Mouse (Mus musculus): ENCODE data around the gene Casc1. TPM values are rescaled to one million over a fixed set of nuclear protein-coding genes. Genes with fewer than 3 reads are reported as not detected.

The Casc1 gene
- polyA plus RNA-seq, 1 experiment = 1.5 TPM

DNA sequence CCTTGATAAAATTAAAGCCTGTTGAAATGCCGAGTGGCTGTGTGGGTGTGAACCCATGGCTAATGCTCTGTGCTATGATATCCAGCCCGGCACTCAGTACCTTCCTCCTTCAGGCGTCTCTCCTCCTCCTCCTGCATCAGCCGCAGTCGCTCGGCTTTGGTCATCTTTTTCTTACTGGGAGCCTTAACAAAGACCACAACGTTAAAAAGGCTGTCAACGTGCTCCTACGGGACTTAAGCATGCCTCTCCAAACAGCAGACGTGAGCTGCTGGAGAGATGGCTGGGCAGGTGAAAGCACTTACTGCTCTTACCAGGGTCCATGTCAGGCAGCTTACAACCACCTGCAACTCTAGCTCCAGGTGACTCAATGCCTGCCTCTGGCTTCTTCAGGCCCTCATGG lies 5.7 kb downstream of the Casc1 start:
- no peak overlapping the region for H3K4me3 ChIP-seq (ENCODE audit: insufficient read depth, low read length)
- H3K4me1 ChIP-seq (ENCODE audit: control insufficient read depth, insufficient read depth, low read length) = no peaks in the 10 kb centered on the region
- no peak overlapping the region for H3K27ac ChIP-seq (ENCODE audit: insufficient read depth, low read length)
- TF ChIP-seq POLR2A (IDR thresholded peaks at IDR 0.05; ENCODE audit: extremely low read depth, insufficient read depth, low read length) = no peak
- no peak for TF ChIP-seq CTCF (IDR thresholded peaks at IDR 0.05; ENCODE audit: extremely low read depth, insufficient read depth, low read length)

DNA sequence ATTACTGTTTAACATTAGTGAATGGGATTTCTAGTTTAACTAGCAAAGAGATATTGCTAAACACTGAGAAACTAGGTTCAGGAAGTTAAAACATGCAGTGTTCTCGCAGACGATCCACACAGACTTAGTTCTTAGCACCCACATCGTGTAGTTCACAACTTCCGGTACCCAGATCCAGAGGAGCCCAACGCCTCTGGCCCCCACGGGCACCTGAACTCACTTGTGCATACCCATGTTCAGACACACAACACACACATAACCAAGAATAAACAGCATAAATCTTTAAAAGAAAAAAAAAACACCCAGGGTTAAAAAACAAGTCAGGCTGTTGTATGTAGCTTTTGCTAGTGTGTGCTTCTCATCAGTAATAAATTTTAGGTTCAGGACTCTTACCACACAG lies 6.4 kb downstream of the Casc1 start:
- TF ChIP-seq CTCF (IDR thresholded peaks at IDR 0.05; ENCODE audit: extremely low read depth, insufficient read depth, low read length) = no peak
- no peak for TF ChIP-seq POLR2A (IDR thresholded peaks at IDR 0.05; ENCODE audit: extremely low read depth, insufficient read depth, low read length)
- Histone ChIP-seq H3K27ac (ENCODE audit: insufficient read depth, low read length) (no peak overlapping the region), H3K4me1 (ENCODE audit: control insufficient read depth, insufficient read depth, low read length) (no peaks in the 10 kb centered on the region), H3K4me3 (ENCODE audit: insufficient read depth, low read length) (no peak overlapping the region)

DNA sequence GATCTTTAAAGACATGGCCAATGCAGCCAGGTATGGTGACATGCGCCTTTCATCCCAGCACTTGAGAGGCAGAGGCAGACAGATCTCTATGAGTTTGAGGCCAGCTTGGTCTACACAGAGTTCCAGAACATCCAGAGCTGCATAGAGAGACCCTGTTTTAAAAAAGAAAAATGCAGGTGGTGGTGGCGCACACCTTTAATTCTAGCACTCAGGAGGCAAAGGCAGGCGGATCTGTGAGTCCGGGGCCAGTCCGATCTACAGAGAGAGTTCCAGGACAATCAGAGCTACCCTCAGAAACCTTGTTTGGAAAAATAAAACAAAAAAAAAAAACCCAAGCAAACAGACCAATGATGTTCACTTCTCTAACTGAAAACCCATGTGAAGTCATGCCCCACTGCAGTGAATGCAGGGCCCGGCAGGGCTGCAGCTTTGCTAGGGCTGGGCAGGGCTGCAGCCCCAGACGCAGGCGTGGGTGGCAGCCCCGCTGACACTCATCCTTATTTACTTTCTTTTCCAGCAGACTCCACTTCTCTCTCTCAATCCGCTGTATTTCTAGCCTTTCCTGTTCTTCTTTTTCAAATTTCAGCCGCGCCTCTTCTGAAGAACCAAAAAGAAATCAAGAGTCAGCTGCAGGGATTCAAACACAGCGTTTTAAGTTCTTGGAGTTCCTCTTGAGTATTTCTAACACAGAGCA lies 8.2 kb downstream of the Casc1 start:
- Histone ChIP-seq H3K4me3 (ENCODE audit: insufficient read depth, low read length) (no peak overlapping the region), H3K27ac (ENCODE audit: insufficient read depth, low read length) (no peak overlapping the region), H3K4me1 (ENCODE audit: control insufficient read depth, insufficient read depth, low read length) (no peaks in the 10 kb centered on the region)
- TF ChIP-seq POLR2A (IDR thresholded peaks at IDR 0.05; ENCODE audit: extremely low read depth, insufficient read depth, low read length) (no peak), CTCF (IDR thresholded peaks at IDR 0.05; ENCODE audit: extremely low read depth, insufficient read depth, low read length) (no peak)

DNA sequence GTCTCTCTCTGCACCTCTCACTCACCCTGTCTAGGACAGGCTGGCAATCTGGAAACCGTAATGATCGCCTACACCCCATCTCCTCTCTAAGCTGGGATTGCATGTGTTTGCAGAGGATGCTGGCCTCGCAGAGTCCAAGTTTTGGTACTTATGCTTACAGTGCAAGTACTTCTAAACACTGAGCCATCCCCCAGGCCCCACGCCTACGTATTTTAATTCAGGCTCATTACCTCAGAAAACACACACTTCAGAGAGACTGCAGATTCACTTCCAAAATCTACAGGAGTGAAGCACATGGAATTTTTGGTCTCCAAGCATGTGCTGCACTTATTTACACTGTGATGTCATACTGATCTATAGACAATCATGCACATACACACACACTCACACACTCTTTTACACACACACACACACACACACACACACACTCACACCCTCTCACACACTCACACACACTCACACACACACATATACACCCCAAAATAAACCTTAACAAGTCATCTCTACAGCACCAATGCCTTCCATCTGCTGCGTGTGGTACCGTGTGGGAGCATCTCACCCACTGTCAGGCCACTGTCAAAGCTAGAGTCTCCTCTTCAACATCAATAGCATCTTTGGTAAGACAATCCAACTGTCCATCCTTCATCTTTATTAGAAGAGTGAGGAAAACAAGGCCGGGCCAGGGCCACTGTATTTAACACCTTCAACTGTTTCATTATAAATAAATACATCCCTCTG lies 12.7 kb downstream of the Casc1 start:
- Histone ChIP-seq H3K27ac (ENCODE audit: insufficient read depth, low read length) (no peak overlapping the region), H3K4me3 (ENCODE audit: insufficient read depth, low read length) (no peak overlapping the region), H3K4me1 (ENCODE audit: control insufficient read depth, insufficient read depth, low read length) (0 out of 2 replicates have a peak, but pooled peaks cover 1% of the 10 kb centered on the region)
- TF ChIP-seq CTCF (IDR thresholded peaks at IDR 0.05; ENCODE audit: extremely low read depth, insufficient read depth, low read length) (no peak), POLR2A (IDR thresholded peaks at IDR 0.05; ENCODE audit: extremely low read depth, insufficient read depth, low read length) (no peak)

DNA sequence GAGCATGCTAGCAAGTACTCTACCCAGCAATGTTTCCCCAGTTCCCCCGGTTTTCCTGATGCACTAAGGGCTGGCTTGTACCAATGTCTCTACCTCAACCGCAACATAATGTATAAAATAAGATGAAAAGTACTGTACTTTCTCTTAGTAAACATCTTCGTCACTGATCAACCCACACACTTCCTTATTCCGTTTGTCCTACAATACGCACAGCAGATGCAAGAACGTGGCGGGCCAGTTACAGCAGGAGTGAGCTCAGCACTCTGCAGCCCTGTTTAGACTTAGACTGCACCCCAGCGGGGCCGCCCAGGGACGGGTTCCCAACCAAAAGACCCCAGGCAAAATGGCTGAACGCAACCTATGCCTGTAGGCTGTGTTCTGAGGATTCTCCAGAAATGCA lies 17.4 kb downstream of the Casc1 start:
- TF ChIP-seq CTCF (IDR thresholded peaks at IDR 0.05; ENCODE audit: extremely low read depth, insufficient read depth, low read length) (no peak), POLR2A (IDR thresholded peaks at IDR 0.05; ENCODE audit: extremely low read depth, insufficient read depth, low read length) (no peak)
- 0 out of 2 replicates have a peak, but pooled peaks cover 1% of the 10 kb centered on the region for H3K4me1 ChIP-seq (ENCODE audit: control insufficient read depth, insufficient read depth, low read length)
- no peak overlapping the region for H3K4me3 ChIP-seq (ENCODE audit: insufficient read depth, low read length)
- no peak overlapping the region for H3K27ac ChIP-seq (ENCODE audit: insufficient read depth, low read length)

- H3K27ac ChIP-seq (ENCODE audit: insufficient read depth, low read length) = no peak overlapping the region
- TF ChIP-seq CTCF (IDR thresholded peaks at IDR 0.05; ENCODE audit: extremely low read depth, insufficient read depth, low read length) (no peak), POLR2A (IDR thresholded peaks at IDR 0.05; ENCODE audit: extremely low read depth, insufficient read depth, low read length) (no peak)
- no peak overlapping the region for H3K4me3 ChIP-seq (ENCODE audit: insufficient read depth, low read length)
- H3K4me1 ChIP-seq (ENCODE audit: control insufficient read depth, insufficient read depth, low read length) = 0 out of 2 replicates have a peak, but pooled peaks cover 1% of the 10 kb centered on the region
Measured at GRCm38 (mm10) chr6:145193038-145193437, 17.8 kb downstream of the Casc1 start.

DNA sequence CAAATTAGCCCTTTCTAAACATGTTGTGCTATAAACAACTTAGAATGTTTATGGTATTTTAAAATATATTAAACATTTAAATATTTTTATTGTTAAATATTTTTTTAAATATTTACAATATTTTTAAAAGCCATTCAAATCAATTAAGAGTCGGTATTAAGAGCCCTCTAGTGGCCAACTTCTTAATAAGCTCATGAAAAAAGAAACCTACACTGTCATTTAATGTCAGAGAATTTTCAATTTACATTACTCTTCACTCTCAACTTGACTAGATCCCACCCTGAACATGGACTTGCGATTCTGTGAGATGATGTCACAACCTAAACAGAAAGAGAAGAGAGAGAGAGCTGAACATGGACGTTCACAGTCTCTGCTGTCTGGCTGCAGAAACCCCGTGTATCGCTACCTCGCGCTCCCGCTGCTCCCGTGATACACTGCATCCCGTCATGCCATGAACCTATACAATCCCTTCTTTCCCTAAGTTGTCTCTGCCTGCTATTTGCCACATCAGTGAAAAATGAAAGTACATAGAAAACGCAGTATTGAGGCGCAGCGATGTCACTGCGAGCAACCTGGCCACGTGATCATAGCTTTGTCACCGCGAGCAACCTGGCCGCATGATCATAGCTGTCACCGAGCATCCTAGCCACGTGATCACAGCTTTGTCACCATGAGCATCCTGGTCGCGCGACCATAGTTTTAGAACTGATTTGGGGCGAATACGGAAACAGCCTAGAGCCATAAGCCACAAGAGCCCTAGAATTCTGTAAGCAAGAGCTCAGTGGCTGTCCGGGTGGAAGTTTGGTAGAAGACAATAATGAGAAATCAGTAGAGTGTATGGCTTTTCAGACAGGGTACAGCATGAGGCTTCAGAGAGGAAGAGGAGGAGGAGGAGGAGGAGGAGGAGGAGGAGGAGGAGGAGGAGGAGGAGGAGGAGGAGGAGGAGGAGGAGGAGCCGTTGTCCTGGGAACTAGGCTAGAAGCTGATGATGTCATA lies 23.4 kb downstream of the Casc1 start:
- H3K4me1 ChIP-seq (ENCODE audit: control insufficient read depth, insufficient read depth, low read length) = no peaks in the 10 kb centered on the region
- no peak for TF ChIP-seq CTCF (IDR thresholded peaks at IDR 0.05; ENCODE audit: extremely low read depth, insufficient read depth, low read length)
- TF ChIP-seq POLR2A (IDR thresholded peaks at IDR 0.05; ENCODE audit: extremely low read depth, insufficient read depth, low read length) = peak; percentile 47; the same call in 1 of the 2 replicates
- H3K4me3 ChIP-seq (ENCODE audit: insufficient read depth, low read length) = peak overlapping the region; percentile 42
- no peak overlapping the region for H3K27ac ChIP-seq (ENCODE audit: insufficient read depth, low read length)

- Histone ChIP-seq H3K4me1 (ENCODE audit: control insufficient read depth, insufficient read depth, low read length) (no peaks in the 10 kb centered on the region), H3K4me3 (ENCODE audit: insufficient read depth, low read length) (no peak overlapping the region), H3K27ac (ENCODE audit: insufficient read depth, low read length) (no peak overlapping the region)
- TF ChIP-seq CTCF (IDR thresholded peaks at IDR 0.05; ENCODE audit: extremely low read depth, insufficient read depth, low read length) (no peak), POLR2A (IDR thresholded peaks at IDR 0.05; ENCODE audit: extremely low read depth, insufficient read depth, low read length) (no peak)
Measured at GRCm38 (mm10) chr6:145186096-145186495, 24.7 kb downstream of the Casc1 start.

GRCm38 (mm10) chr6:145182044-145182443 lies 28.8 kb downstream of the Casc1 start:
- Histone ChIP-seq H3K4me1 (ENCODE audit: control insufficient read depth, insufficient read depth, low read length) (no peaks in the 10 kb centered on the region), H3K4me3 (ENCODE audit: insufficient read depth, low read length) (no peak overlapping the region), H3K27ac (ENCODE audit: insufficient read depth, low read length) (no peak overlapping the region)
- TF ChIP-seq POLR2A (IDR thresholded peaks at IDR 0.05; ENCODE audit: extremely low read depth, insufficient read depth, low read length) (no peak), CTCF (IDR thresholded peaks at IDR 0.05; ENCODE audit: extremely low read depth, insufficient read depth, low read length) (no peak)

All from cortical plate, adult 2 months (tissue).